Mouse (Mus musculus): ENCODE data around the gene H60b. TPM values are rescaled to one million over a fixed set of nuclear protein-coding genes. Genes with fewer than 3 reads are reported as not detected.
"Not testable (repeated sequence)": the region's sequence is repeated elsewhere in the genome, so short reads cannot be mapped to it uniquely, and the experiment has no call there.

Gene H60b
- polyA plus RNA-seq, 1 experiment, result 0.93 TPM

GRCm38 (mm10) chr10:22206443-22206842 lies 48.1 kb downstream of the H60b start:
- not testable (repeated sequence) for DNase-seq (ENCODE audit: low read depth)

- DNase-seq (ENCODE audit: low read depth), result peak; percentile 42
- peak; percentile 17; the same call in 1 of the 2 replicates for TF ChIP-seq CTCF (IDR thresholded peaks at IDR 0.05; ENCODE audit: borderline replicate concordance, extremely low read depth, insufficient read depth, insufficient read length)
Measured at GRCm38 (mm10) chr10:22212012-22212696, 53.8 kb downstream of the H60b start.

DNA sequence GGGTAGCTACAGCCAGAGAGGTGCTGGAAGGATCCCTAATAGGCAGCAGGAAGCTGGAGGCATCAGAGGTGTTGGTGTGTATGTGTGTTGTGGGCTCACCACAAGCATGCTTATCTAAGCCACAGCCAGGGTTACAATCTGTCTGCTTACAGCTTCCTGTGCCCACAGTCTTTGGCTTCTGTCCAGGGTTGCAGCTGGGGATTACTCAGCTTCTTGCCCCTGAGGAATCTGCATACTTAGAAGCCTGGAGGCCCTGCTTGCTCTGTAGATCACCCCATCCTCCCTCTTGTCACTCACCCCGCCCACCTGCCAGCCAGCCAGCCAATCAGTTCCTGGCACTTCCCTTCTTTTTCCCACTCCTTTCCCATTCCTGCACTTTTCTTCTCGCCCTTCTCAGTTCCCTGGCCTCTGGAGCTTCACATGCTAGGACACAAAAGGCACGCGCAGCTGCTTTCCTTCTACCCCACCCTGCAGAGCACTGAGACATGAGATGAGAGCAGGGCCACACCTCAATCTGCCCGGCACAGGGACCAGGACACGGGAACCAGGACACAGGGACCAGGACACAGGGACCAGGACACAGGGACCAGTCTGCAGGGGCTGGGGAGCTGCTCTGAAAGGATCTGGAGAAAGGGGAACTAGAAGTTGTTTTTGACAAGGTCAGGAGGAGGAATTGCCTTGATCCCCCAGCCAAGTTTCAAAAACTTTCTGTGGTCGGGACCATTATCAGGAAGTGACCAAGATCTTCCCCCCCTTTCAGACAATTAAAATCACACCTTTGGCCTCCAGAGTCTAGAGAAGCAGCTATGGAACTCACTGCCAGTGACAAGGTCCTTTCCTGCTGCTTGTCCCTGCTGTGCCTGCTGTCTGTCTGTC lies 65.3 kb downstream of the H60b start:
- DNase-seq (ENCODE audit: low read depth), result not testable (repeated sequence)

- TF ChIP-seq POLR2A (IDR thresholded peaks at IDR 0.05; ENCODE audit: borderline replicate concordance, extremely low read depth, insufficient read depth, insufficient read length, poor library complexity, severe bottlenecking) (no peak), CTCF (IDR thresholded peaks at IDR 0.05; ENCODE audit: borderline replicate concordance, extremely low read depth, insufficient read depth, insufficient read length) (no peak)
- DNase-seq (ENCODE audit: low read depth), result no peak
Measured at GRCm38 (mm10) chr10:22265060-22265459, 106.7 kb downstream of the H60b start.

DNA sequence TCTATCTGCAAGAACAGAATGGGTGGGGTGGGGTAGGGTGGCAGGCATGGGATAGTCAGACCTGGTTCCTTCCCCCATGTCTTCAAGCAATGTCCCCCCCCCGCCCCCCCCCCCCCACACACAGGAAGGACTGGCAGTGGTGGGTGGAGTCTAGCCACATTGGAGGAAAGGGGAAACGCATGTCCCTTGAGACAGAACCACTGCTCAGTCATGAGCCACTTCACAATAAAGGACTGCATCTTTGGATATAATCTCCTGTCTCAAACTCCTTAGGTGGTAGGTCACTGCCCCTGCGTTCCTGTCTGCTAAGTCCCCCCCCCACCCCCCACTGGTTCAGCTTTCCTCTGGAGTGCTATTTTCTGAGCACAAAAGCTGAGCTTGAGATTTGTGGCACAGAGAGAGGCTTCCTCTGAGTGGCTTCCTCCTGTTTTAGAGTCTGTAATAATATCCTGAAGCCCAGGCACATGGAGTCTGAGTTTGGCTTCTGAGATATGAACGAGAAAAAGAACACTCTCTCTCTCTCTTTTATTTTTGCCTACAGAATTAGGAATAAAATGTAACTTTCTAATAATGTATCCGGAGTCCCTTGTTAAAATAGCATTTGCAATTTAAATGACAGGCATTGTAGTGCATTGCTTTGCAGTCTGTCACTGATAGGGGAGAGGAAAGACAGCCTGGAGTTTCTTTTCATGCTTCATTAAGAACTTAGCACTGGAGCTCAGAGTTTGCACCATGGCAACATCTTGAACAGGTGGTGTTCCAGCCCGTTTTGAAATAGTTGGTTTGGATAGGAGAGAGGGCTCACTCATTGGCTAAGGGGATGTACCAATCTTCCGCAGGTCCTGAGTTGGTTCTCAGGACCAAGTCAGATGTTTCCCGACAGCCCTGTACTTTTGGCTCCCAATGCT lies 112.7 kb downstream of the H60b start:
- DNase-seq (ENCODE audit: low read depth), result peak; percentile 31

- peak; percentile 45 for DNase-seq (ENCODE audit: low read depth)
Measured at GRCm38 (mm10) chr10:22272914-22273683, 114.7 kb downstream of the H60b start.

DNA sequence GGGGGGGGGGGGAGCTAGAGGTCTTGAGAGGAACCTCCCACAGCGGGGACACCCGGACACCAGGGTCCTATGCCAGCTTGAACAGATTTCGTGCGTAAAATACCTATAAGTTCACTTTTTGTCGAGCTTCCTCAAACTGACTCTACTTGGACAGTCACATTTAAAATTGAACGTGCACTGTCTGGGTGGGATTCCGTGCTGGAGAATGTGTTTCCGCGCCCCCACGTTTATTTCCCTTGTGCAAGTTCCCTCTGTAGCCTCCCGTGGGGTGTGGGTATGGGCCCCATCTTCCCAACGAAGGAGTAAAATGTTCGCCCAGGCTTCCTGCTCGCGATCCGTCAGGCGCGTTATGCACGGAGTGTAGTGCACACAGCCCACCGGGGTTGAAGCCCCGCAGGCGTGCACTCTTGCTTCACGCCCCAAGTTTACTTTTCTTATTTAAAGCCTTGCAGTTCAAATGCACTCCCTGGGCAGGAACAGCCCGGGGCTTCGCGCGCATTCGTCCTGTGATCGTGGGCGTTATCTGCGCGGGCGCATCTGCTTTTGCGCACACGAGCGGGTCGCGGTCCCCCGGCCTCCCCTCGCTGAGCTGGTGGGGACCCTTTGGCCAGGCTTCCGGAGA lies 115.4 kb downstream of the H60b start:
- TF ChIP-seq POLR2A (IDR thresholded peaks at IDR 0.05; ENCODE audit: borderline replicate concordance, extremely low read depth, insufficient read depth, insufficient read length, poor library complexity, severe bottlenecking) (no peak), CTCF (IDR thresholded peaks at IDR 0.05; ENCODE audit: borderline replicate concordance, extremely low read depth, insufficient read depth, insufficient read length) (no peak)
- DNase-seq (ENCODE audit: low read depth), result peak; percentile 26

DNA sequence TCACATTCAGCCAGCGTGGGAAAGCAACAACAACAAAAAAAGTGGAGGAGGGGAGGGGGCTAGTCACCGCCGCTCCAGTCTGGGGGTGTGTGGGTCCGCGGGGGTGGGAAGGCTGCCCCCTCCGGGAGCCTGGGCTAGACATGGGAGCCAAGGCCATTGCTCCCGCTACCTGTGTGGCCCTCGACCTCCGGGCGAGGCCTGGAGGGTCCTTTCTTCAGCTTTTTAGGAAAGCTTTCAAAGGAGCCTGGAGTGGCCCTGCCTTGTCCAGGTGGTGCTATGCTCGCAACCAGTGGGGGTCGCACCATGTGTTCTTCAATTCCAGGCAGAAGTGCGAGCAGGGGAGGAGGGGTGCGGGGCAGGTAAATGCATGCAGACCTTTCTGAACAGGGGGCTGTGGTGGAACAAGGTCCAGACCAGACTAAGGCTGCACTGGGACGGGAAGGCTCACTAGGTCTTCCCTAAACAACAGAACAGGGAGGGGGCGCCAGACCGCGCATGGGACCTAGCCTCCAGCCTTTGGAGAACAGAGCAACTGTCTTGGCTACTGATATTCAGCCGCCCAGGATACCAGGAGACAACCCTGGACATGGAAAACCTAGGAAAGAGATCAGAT lies 116.2 kb downstream of the H60b start:
- TF ChIP-seq POLR2A (IDR thresholded peaks at IDR 0.05; ENCODE audit: borderline replicate concordance, extremely low read depth, insufficient read depth, insufficient read length, poor library complexity, severe bottlenecking) (no peak), CTCF (IDR thresholded peaks at IDR 0.05; ENCODE audit: borderline replicate concordance, extremely low read depth, insufficient read depth, insufficient read length) (no peak)
- DNase-seq (ENCODE audit: low read depth), result no peak

GRCm38 (mm10) chr10:22278468-22278867 lies 120.1 kb downstream of the H60b start:
- not testable (repeated sequence) for DNase-seq (ENCODE audit: low read depth)

GRCm38 (mm10) chr10:22282816-22283215 lies 124.4 kb downstream of the H60b start:
- TF ChIP-seq CTCF (IDR thresholded peaks at IDR 0.05; ENCODE audit: borderline replicate concordance, extremely low read depth, insufficient read depth, insufficient read length) (no peak), POLR2A (IDR thresholded peaks at IDR 0.05; ENCODE audit: borderline replicate concordance, extremely low read depth, insufficient read depth, insufficient read length, poor library complexity, severe bottlenecking) (no peak)
- no peak for DNase-seq (ENCODE audit: low read depth)

DNA sequence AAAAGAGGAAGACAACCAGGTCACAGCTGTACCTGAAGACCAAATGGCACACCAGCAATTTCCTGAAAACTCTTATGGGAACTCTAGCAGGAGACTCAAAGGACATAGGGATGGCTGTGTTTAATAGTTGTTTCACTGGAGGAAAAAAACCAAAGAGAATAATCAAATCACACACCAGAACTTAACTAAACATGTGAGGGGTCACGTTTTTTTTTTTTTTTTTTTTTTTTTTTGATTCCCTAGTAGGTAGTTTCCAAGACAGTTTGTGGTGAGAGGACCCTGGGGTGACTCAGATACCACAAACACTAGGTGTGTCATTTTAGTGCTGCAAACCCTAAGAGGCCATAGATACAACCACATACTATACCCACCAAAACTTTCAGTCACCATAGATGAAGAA lies 137.3 kb downstream of the H60b start:
- TF ChIP-seq CTCF (IDR thresholded peaks at IDR 0.05; ENCODE audit: borderline replicate concordance, extremely low read depth, insufficient read depth, insufficient read length), result no peak
- TF ChIP-seq POLR2A (IDR thresholded peaks at IDR 0.05; ENCODE audit: borderline replicate concordance, extremely low read depth, insufficient read depth, insufficient read length, poor library complexity, severe bottlenecking), result no peak
- no peak for DNase-seq (ENCODE audit: low read depth)

Measured in brain, embryonic 14.5 days (tissue).